Mouse (Mus musculus) stomach, embryonic 14.5 days (tissue): ENCODE data around the gene Cdc40. TPM values are rescaled to one million over a fixed set of nuclear protein-coding genes. Genes with fewer than 3 reads are reported as not detected.

Experiments used
- ATAC-seq: fragments of 200-750 bp; cut with Nextera tagmentation; 2 replicates; pipeline ENCODE4 v1.8.0; 2017; ENCODE audit warnings: low read depth, moderate TSS enrichment; ENCODE audit not compliant: insufficient number of reproducible peaks, insufficient read depth, low FRiP score
- H3K27ac ChIP-seq: fragments of 300-500 bp; sonication (generic); 2 replicates; pipeline ENCODE4 v1.5.1; 2014; ENCODE audit warnings: mild to moderate bottlenecking, low read length, moderate library complexity, mixed read lengths
- H3K27me3 ChIP-seq: fragments of 300-500 bp; sonication (generic); 2 replicates; pipeline ENCODE4 v1.6.1; 2014; ENCODE audit warnings: low read length, control low read depth, mixed read lengths; ENCODE audit not compliant: control insufficient read depth, insufficient read depth
- H3K36me3 ChIP-seq: fragments of 300-500 bp; sonication (generic); 2 replicates; pipeline ENCODE4 v1.6.1; 2014; ENCODE audit warnings: mild to moderate bottlenecking, control low read depth, low read length, moderate library complexity, mixed read lengths; ENCODE audit not compliant: control insufficient read depth, insufficient read depth
- H3K4me1 ChIP-seq: fragments of 300-500 bp; sonication (generic); 2 replicates; pipeline ENCODE4 v1.6.1; 2014; ENCODE audit warnings: low read length, control low read depth, mixed read lengths; ENCODE audit not compliant: control insufficient read depth, insufficient read depth
- H3K4me2 ChIP-seq: fragments of 300-500 bp; sonication (generic); replicated peaks from 2 replicates; pipeline ENCODE4 v1.6.1; 2014; ENCODE audit warnings: low read depth, low read length, control low read depth
- H3K4me3 ChIP-seq: fragments of 300-500 bp; sonication (generic); 2 replicates; pipeline ENCODE4 v1.5.1; 2014; ENCODE audit warnings: low read depth, low read length, control low read depth
- H3K9ac ChIP-seq: fragments of 300-500 bp; sonication (generic); replicated peaks from 2 replicates; pipeline ENCODE4 v1.6.1; 2014; ENCODE audit warnings: low read depth, mild to moderate bottlenecking, control low read depth, low read length, moderate library complexity, mixed read lengths
- H3K9me3 ChIP-seq: fragments of 300-500 bp; sonication (generic); 2 replicates; pipeline ENCODE4 v1.6.1; 2016; ENCODE audit warnings: low read depth, low read length, control low read depth; ENCODE audit not compliant: control insufficient read depth
- WGBS: fragments of 180-500 bp; shearing (Covaris S2); extraction: QIAGEN DNeasy Blood & Tissue Kit; methylation state at CpG from one replicate; pipeline ENCODE4 v1.1.7; 2014; 5-methylcytosine and 5-hydroxymethylcytosine counted together
- polyA plus RNA-seq: library from polyadenylated mRNA; unstranded; fragments of >200 nt; fragmentation: Nextera tagmentation; extraction: Ambion mirVana; gene quantifications from 2 replicates; pipeline ENCODE4 v1.2.1, GENCODE M21; 2014

Cdc40 gene
- polyA plus RNA-seq = 32.9 and 35.7 TPM in 2 replicates

- no peaks in the 10 kb centered on the region for H3K9me3 ChIP-seq
- H3K9ac ChIP-seq = peak within 1 kb of the TSS; percentile 79
- no peaks in the 10 kb centered on the region for H3K36me3 ChIP-seq
- ATAC-seq = peak; percentile 97
- no peaks in the 10 kb centered on the region for H3K27me3 ChIP-seq
- peak within 1 kb of the TSS; percentile 89 for H3K27ac ChIP-seq
- H3K4me2 ChIP-seq = peak within 1 kb of the TSS; percentile 88
- WGBS = under 1% methylated on average over 44 of the region's 44 CpGs
- peak within 1 kb of the TSS; percentile 96 for H3K4me3 ChIP-seq
- peaks cover 6% of the 10 kb centered on the region; the same call in 1 of the 2 replicates for H3K4me1 ChIP-seq
Observed at GRCm38 (mm10) chr10:40882831-40883643, at the start of gene Cdc40, which contains the start of gene Wasf1. Cdc40 (minus strand) TSS chr10:40883311. Wasf1 (plus strand) TSS chr10:40883475.

DNA sequence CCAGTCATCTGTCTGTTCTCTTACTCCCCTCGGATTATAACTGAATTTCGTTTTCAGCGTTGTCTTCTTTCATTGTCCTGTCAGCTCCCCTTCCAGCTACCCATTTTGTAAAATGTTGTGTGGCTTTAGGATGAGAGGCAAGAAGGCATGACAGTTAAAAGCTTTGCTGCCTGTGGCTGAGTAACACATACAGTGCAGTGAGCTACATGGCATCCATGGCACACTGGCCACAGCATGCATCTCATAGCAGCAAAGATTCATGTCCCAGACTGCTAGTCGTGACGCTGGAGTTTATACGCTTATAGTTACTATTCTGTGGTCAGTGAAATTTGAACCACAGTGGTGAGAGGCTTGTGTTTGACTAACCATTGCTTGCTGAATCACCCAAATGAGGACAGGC, 36.4 kb upstream of the Cdc40 start:
- ATAC-seq = no peak
- Histone ChIP-seq H3K27ac (no peak overlapping the region), H3K9ac (no peak overlapping the region), H3K9me3 (no peaks in the 10 kb centered on the region), H3K27me3 (no peaks in the 10 kb centered on the region), H3K4me1 (no peaks in the 10 kb centered on the region), H3K4me2 (no peak overlapping the region), H3K4me3 (no peak overlapping the region), H3K36me3 (no peaks in the 10 kb centered on the region)
- WGBS = 73% methylated on average over 6 of the region's 6 CpGs

- WGBS = 80% methylated on average over 8 of the region's 8 CpGs
- H3K4me1 ChIP-seq = no peaks in the 10 kb centered on the region
- no peaks in the 10 kb centered on the region for H3K27me3 ChIP-seq
- no peaks in the 10 kb centered on the region for H3K36me3 ChIP-seq
- H3K9me3 ChIP-seq = no peaks in the 10 kb centered on the region
- H3K9ac ChIP-seq = no peak overlapping the region
- no peak overlapping the region for H3K4me3 ChIP-seq
- no peak overlapping the region for H3K4me2 ChIP-seq
- no peak overlapping the region for H3K27ac ChIP-seq
- no peak for ATAC-seq
Observed at GRCm38 (mm10) chr10:40918669-40919440, 35.7 kb upstream of the Cdc40 start.

DNA sequence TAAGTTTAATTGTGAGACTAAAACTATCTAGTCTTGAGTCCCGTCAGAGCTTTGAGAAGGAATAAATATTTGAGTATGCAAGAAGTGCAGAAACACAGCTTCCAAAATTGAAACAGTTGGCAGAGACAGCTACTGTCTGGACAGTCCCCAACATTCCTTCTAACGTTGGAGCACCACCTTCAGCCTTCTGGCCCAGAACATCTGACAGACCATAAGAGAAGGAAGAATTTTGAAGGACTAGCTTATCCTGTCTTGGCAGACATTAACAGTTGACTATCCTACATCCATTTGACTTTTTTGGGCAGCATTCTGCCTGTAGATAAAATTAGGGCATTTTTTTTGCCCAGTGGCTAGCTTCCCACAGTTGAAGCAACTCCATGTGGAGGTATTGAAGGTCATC, 32.1 kb upstream of the Cdc40 start:
- WGBS = 71% methylated on average over 2 of the region's 2 CpGs
- Histone ChIP-seq H3K4me1 (no peaks in the 10 kb centered on the region), H3K4me3 (no peak overlapping the region), H3K9me3 (no peaks in the 10 kb centered on the region), H3K27ac (no peak overlapping the region), H3K27me3 (no peaks in the 10 kb centered on the region), H3K4me2 (no peak overlapping the region), H3K36me3 (no peaks in the 10 kb centered on the region), H3K9ac (no peak overlapping the region)
- no peak for ATAC-seq

DNA sequence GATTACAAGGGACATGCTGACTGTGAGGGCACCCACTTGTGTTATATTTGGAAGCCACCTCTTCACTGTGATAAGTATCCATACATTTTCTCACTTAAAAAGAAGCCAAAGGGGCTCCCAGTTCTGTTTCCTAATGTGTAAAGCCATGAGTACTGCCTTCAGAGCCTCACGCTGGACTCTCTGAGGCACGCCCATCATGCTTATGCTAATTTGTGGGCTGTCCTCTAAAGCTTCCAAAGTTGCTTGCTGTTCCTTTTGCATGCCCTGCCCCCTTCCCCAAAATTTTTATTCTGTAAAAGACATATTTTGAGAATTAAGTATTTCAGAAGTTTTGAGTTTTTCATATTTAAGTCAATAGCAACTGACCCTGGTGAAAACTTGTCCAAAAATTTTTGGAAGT, 27.7 kb upstream of the Cdc40 start:
- Histone ChIP-seq H3K36me3 (no peaks in the 10 kb centered on the region), H3K9me3 (no peaks in the 10 kb centered on the region), H3K4me1 (no peaks in the 10 kb centered on the region), H3K4me2 (no peak overlapping the region), H3K9ac (no peak overlapping the region), H3K4me3 (no peak overlapping the region), H3K27me3 (no peaks in the 10 kb centered on the region), H3K27ac (no peak overlapping the region)
- ATAC-seq = no peak
- 75% methylated on average over 2 of the region's 2 CpGs for WGBS

- 42% methylated on average over 2 of the region's 2 CpGs for WGBS
- Histone ChIP-seq H3K4me2 (no peak overlapping the region), H3K4me1 (no peaks in the 10 kb centered on the region), H3K27me3 (no peaks in the 10 kb centered on the region), H3K27ac (no peak overlapping the region), H3K9ac (no peak overlapping the region), H3K4me3 (no peak overlapping the region), H3K9me3 (no peaks in the 10 kb centered on the region), H3K36me3 (no peaks in the 10 kb centered on the region)
- no peak for ATAC-seq
Observed at GRCm38 (mm10) chr10:40908580-40908979, 25.5 kb upstream of the Cdc40 start.

- no peak overlapping the region for H3K27ac ChIP-seq
- no peaks in the 10 kb centered on the region for H3K27me3 ChIP-seq
- 74% methylated on average over 7 of the region's 7 CpGs for WGBS
Observed at GRCm38 (mm10) chr10:40906802-40907201, 23.7 kb upstream of the Cdc40 start.

DNA sequence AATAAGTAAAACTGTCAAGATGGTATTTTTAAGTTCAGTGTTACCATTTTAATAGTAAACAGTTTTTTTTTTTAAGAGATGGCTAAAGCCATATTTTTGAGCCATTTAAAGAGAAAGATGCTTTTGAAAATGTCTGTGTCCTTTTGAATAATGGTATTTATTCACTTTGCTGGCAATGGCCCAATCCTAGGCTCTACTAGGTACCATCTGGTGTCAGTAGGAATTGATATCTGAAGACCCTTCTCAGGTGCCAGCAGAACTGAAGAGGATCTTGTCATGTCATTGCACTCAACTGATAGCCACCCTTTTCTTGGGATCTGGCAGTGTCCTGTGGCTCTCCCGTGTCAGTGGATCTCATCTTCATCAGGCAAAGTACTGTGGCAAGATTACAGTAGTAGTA, 23.0 kb upstream of the Cdc40 start:
- Histone ChIP-seq H3K9ac (no peak overlapping the region), H3K4me3 (no peak overlapping the region), H3K9me3 (no peaks in the 10 kb centered on the region), H3K4me2 (no peak overlapping the region), H3K36me3 (no peaks in the 10 kb centered on the region), H3K27ac (no peak overlapping the region), H3K27me3 (no peaks in the 10 kb centered on the region), H3K4me1 (no peaks in the 10 kb centered on the region)
- no peak for ATAC-seq
- 85% methylated on average over 1 of the region's 1 CpGs for WGBS

More at GRCm38 (mm10) chr10:40906802-40907201, 23.7 kb upstream of the Cdc40 start:
- Histone ChIP-seq H3K4me3 (no peak overlapping the region), H3K9ac (no peak overlapping the region), H3K4me2 (no peak overlapping the region), H3K36me3 (no peaks in the 10 kb centered on the region), H3K4me1 (no peaks in the 10 kb centered on the region), H3K9me3 (no peaks in the 10 kb centered on the region)
- ATAC-seq = no peak
